ENCODE assay signal across 8 mouse cellular contexts in the genomic region with DNA sequence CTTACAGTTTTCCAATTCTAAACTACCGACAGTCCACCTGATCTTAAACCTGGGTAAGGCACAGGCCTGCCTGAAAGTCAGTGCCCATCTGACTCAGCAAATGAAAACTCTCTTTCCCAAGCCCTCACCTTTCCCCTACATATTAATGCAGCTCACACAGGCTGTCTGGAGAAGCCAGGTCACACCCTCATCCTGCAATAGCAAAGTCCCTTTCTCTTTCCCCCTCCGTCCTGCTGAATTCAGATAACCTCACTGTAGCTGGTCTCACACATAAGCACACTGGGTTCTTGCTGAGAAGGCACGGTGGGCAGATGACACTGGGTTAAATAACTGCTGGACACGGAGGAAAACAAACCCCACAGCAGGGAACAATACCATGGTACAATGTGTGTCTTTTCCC. TPM values are rescaled to one million over a fixed set of nuclear protein-coding genes. Genes with fewer than 3 reads are reported as not detected.
DNase-seq lines count a peak whose midpoint lies in the region; ATAC-seq and TF ChIP-seq lines count a peak whose summit lies in the region.

No protein-coding gene starts in this region.

- peak; percentile 69 for ATAC-seq in intestine, postnatal 0 days
- ATAC-seq in liver, postnatal 0 days, result peak; percentile 66
- ATAC-seq in granulocyte monocyte progenitor cell, adult 5-6 weeks (replicated peaks; ENCODE audit: poor library complexity, severe bottlenecking), result no peak

- H3K4me1 ChIP-seq in brown adipose tissue, adult 24 weeks (ENCODE audit: control insufficient read depth, insufficient read depth, insufficient read length, low read length), result peaks cover 8% of the 10 kb centered on the region; the same call in 1 of the 2 replicates
- peaks cover 8% of the 10 kb centered on the region for H3K4me1 ChIP-seq in intestine, postnatal 0 days (replicated peaks; ENCODE audit: control insufficient read depth, insufficient read depth, low read length)
- peaks cover 28% of the 10 kb centered on the region for H3K4me1 ChIP-seq in liver, postnatal 0 days (ENCODE audit: insufficient read depth)

- no peak for TF ChIP-seq EP300 in liver, postnatal 0 days (IDR thresholded peaks at IDR 0.05; ENCODE audit: low read depth)

- H3K36me3 ChIP-seq in intestine, postnatal 0 days (ENCODE audit: control insufficient read depth, insufficient read depth), result no peaks in the 10 kb centered on the region; the same call in 1 of the 2 replicates
- H3K36me3 ChIP-seq in liver, postnatal 0 days (replicated peaks; ENCODE audit: insufficient read depth, low read length), result no peaks in the 10 kb centered on the region

- H3K9ac ChIP-seq in intestine, postnatal 0 days (ENCODE audit: low read depth, low read length), result peak overlapping the region; percentile 90
- peak overlapping the region; percentile 92 for H3K9ac ChIP-seq in liver, postnatal 0 days (replicated peaks)

- H3K4me3 ChIP-seq in brown adipose tissue, adult 24 weeks (ENCODE audit: insufficient read depth, low read depth, low read length), result peak overlapping the region; percentile 86
- peak overlapping the region; percentile 84 for H3K4me3 ChIP-seq in intestine, postnatal 0 days (ENCODE audit: low read depth, low read length)
- H3K4me3 ChIP-seq in liver, postnatal 0 days (ENCODE audit: low read depth, low read length), result peak overlapping the region; percentile 80

- DNase-seq in fat pad, adult 2 months (ENCODE audit: extremely low read depth, low read depth, low spot score), result peak; percentile 62
- DNase-seq in liver, postnatal 0 days, result peak; percentile 35
- DNase-seq in left cerebral cortex, adult 11 months (ENCODE audit: low spot score), result no peak
- DNase-seq in thymus, postnatal 0 days (ENCODE audit: low spot score), result no peak
- DNase-seq in gastrocnemius, postnatal 10 days, result no peak

- no peaks in the 10 kb centered on the region for H3K9me3 ChIP-seq in intestine, postnatal 0 days (ENCODE audit: control insufficient read depth)
- no peaks in the 10 kb centered on the region for H3K9me3 ChIP-seq in liver, postnatal 0 days (ENCODE audit: low read length)

- peak overlapping the region; percentile 100 for H3K27ac ChIP-seq in brown adipose tissue, adult 24 weeks (replicated peaks; ENCODE audit: low read depth, low read length)
- peak overlapping the region; percentile 97 for H3K27ac ChIP-seq in intestine, postnatal 0 days (ENCODE audit: low read depth, low read length)
- peak overlapping the region; percentile 85 for H3K27ac ChIP-seq in liver, postnatal 0 days (ENCODE audit: low read depth)

- peak overlapping the region; percentile 74 for H3K4me2 ChIP-seq in intestine, postnatal 0 days (replicated peaks; ENCODE audit: low read depth)
- H3K4me2 ChIP-seq in liver, postnatal 0 days (ENCODE audit: low read depth, low read length), result peak overlapping the region; percentile 85

- H3K27me3 ChIP-seq in intestine, postnatal 0 days (replicated peaks; ENCODE audit: control insufficient read depth, insufficient read depth, low read length), result no peaks in the 10 kb centered on the region
- H3K27me3 ChIP-seq in liver, postnatal 0 days (ENCODE audit: insufficient read depth, low read length), result no peaks in the 10 kb centered on the region

- TF ChIP-seq CTCF in intestine, postnatal 0 days (IDR thresholded peaks at IDR 0.05; ENCODE audit: low read depth), result no peak
- no peak for TF ChIP-seq CTCF in liver, postnatal 0 days (IDR thresholded peaks at IDR 0.05; ENCODE audit: low read depth)

- 28% methylated on average over 4 of the region's 4 CpGs for WGBS in intestine, postnatal 0 days
- 25% methylated on average over 4 of the region's 4 CpGs for WGBS in liver, postnatal 0 days (ENCODE audit: insufficient replicate concordance)

RNA-seq across cellular contexts. Expression of a gene that starts 1.5 kb away (rescaled TPM):
- 491 and 628 TPM in 2 replicates for polyA plus RNA-seq in brown adipose tissue, adult 24 weeks (2012; ENCODE audit: insufficient read depth, insufficient read length, missing spikeins)
- 128 and 130 TPM in 2 replicates for polyA plus RNA-seq in intestine, postnatal 0 days (2015; fragmentation: Nextera tagmentation; extraction: Ambion mirVana)
- 99.3 and 100 TPM in 2 replicates for polyA plus RNA-seq in liver, postnatal 0 days (2015; fragmentation: Nextera tagmentation; extraction: Ambion mirVana)
- 20.7 and 20.9 TPM in 2 replicates for polyA plus RNA-seq in thymus, postnatal 0 days (2015; fragmentation: Nextera tagmentation; extraction: Ambion mirVana)
- 25.6 and 32.1 TPM in 2 replicates for total RNA-seq in granulocyte monocyte progenitor cell, adult 5-6 weeks (2014; fragmentation: Nextera tagmentation)
- 18.3 and 33.1 TPM in 2 replicates for total RNA-seq in granulocyte monocyte progenitor cell, adult 5-6 weeks (2017)
- total RNA-seq in gastrocnemius, postnatal 10 days (2021), result 10 to 100 TPM; 45.4 to 46.0 TPM

RNA-seq across cellular contexts. Expression of a gene that starts 32.3 kb away (rescaled TPM):
- 77.0 and 102 TPM in 2 replicates for polyA plus RNA-seq in brown adipose tissue, adult 24 weeks (2012; ENCODE audit: insufficient read depth, insufficient read length, missing spikeins)
- 72.4 and 76.2 TPM in 2 replicates for polyA plus RNA-seq in intestine, postnatal 0 days (2015; fragmentation: Nextera tagmentation; extraction: Ambion mirVana)
- 44.4 and 45.8 TPM in 2 replicates for polyA plus RNA-seq in liver, postnatal 0 days (2015; fragmentation: Nextera tagmentation; extraction: Ambion mirVana)
- 78.3 and 81.5 TPM in 2 replicates for polyA plus RNA-seq in thymus, postnatal 0 days (2015; fragmentation: Nextera tagmentation; extraction: Ambion mirVana)
- total RNA-seq in granulocyte monocyte progenitor cell, adult 5-6 weeks (2014; fragmentation: Nextera tagmentation), result 34.9 and 73.6 TPM in 2 replicates
- 57.4 and 97.8 TPM in 2 replicates for total RNA-seq in granulocyte monocyte progenitor cell, adult 5-6 weeks (2017)
- 10 to 100 TPM; 57.6 to 65.4 TPM for total RNA-seq in gastrocnemius, postnatal 10 days (2021)

RNA-seq across cellular contexts. Expression of a gene that starts 42.4 kb away (rescaled TPM):
- polyA plus RNA-seq in brown adipose tissue, adult 24 weeks (2012; ENCODE audit: insufficient read depth, insufficient read length, missing spikeins), result 77.1 and 95.2 TPM in 2 replicates
- 114 and 121 TPM in 2 replicates for polyA plus RNA-seq in intestine, postnatal 0 days (2015; fragmentation: Nextera tagmentation; extraction: Ambion mirVana)
- 66.1 and 67.5 TPM in 2 replicates for polyA plus RNA-seq in liver, postnatal 0 days (2015; fragmentation: Nextera tagmentation; extraction: Ambion mirVana)
- polyA plus RNA-seq in thymus, postnatal 0 days (2015; fragmentation: Nextera tagmentation; extraction: Ambion mirVana), result 293 and 314 TPM in 2 replicates
- total RNA-seq in granulocyte monocyte progenitor cell, adult 5-6 weeks (2014; fragmentation: Nextera tagmentation), result 244 and 294 TPM in 2 replicates
- total RNA-seq in granulocyte monocyte progenitor cell, adult 5-6 weeks (2017), result 322 and 356 TPM in 2 replicates
- total RNA-seq in gastrocnemius, postnatal 10 days (2021), result 10 to 100 TPM; 38.6 to 41.3 TPM

RNA-seq across cellular contexts. Expression of a gene that starts 46.2 kb away (rescaled TPM):
- not detected in 2 replicates for polyA plus RNA-seq in brown adipose tissue, adult 24 weeks (2012; ENCODE audit: insufficient read depth, insufficient read length, missing spikeins)
- 0.10 and 0.14 TPM in 2 replicates for polyA plus RNA-seq in intestine, postnatal 0 days (2015; fragmentation: Nextera tagmentation; extraction: Ambion mirVana)
- polyA plus RNA-seq in liver, postnatal 0 days (2015; fragmentation: Nextera tagmentation; extraction: Ambion mirVana), result 0.04 TPM in 1 of 2 replicates, not detected in the other
- not detected in 2 replicates for polyA plus RNA-seq in thymus, postnatal 0 days (2015; fragmentation: Nextera tagmentation; extraction: Ambion mirVana)
- total RNA-seq in granulocyte monocyte progenitor cell, adult 5-6 weeks (2014; fragmentation: Nextera tagmentation), result not detected in 2 replicates
- total RNA-seq in granulocyte monocyte progenitor cell, adult 5-6 weeks (2017), result not detected in 2 replicates
- total RNA-seq in gastrocnemius, postnatal 10 days (2021), result not detected

Comparison
In these comparisons a context has a peak if more than half of its experiments do, and no peak if none do; other contexts are left out.
1. DNase-seq: peak in fat pad, adult 2 months (single experiment) and liver, postnatal 0 days (single experiment); none in left cerebral cortex, adult 11 months (single experiment), thymus, postnatal 0 days (single experiment) and gastrocnemius, postnatal 10 days (single experiment).
2. Peak in every context shown above with its lines, with median percentiles within 50 percentile points of each other: H3K27ac ChIP-seq and H3K4me3 ChIP-seq.